Mouse (Mus musculus) ES-Bruce4 (cell line): ENCODE measurements around the gene Fgb.

Experiments
- CTCF ChIP-seq: IDR thresholded peaks from one replicate; pipeline ENCODE4 v1.8.1; 2011; ENCODE audit warnings: low read depth, low read length
- EP300 ChIP-seq: IDR thresholded peaks from 2 replicates; pipeline ENCODE4 v1.6.1; 2011; ENCODE audit warnings: low read depth, low read length; ENCODE audit not compliant: insufficient read depth
- POLR2A ChIP-seq: IDR thresholded peaks from one replicate; pipeline ENCODE4 v1.8.1; 2011; ENCODE audit warnings: low read length; ENCODE audit not compliant: insufficient read depth

- TF ChIP-seq POLR2A (no peak), CTCF (no peak), EP300 (no peak)
Observed at GRCm38 (mm10) chr3:83004801-83005200, 44.9 kb downstream of the Fgb start.
